Mouse (Mus musculus): ENCODE measurements around the gene Nfib. TPM values are rescaled to one million over a fixed set of nuclear protein-coding genes. Genes with fewer than 3 reads are reported as not detected.
A peak's percentile ranks its signal among the peaks of the same experiment; 100 is the strongest.

Gene Nfib
- polyA plus RNA-seq, 1 experiment from 2014 or later, result 58.4 TPM

GRCm38 (mm10) chr4:82509771-82510170, 195.8 kb downstream of the Nfib start:
- Histone ChIP-seq H3K9ac (peak overlapping the region; percentile 96), H3K9me3 (replicated peaks) (no peaks in the 10 kb centered on the region), H3K4me2 (replicated peaks) (peak overlapping the region; percentile 95), H3K4me1 (peaks cover 38% of the 10 kb centered on the region), H3K27ac (peak overlapping the region; percentile 99), H3K36me3 (no peaks in the 10 kb centered on the region), H3K27me3 (no peaks in the 10 kb centered on the region), H3K4me3 (peak overlapping the region; percentile 73)
- ATAC-seq (ENCODE audit: low FRiP score), result no peak
- WGBS, result 25% methylated on average over 4 of the region's 4 CpGs

- Histone ChIP-seq H3K27ac (peak overlapping the region; percentile 99), H3K4me3 (peak overlapping the region; percentile 73), H3K27me3 (no peaks in the 10 kb centered on the region), H3K4me2 (replicated peaks) (peak overlapping the region; percentile 95), H3K9ac (peak overlapping the region; percentile 96), H3K4me1 (peaks cover 36% of the 10 kb centered on the region), H3K36me3 (no peaks in the 10 kb centered on the region), H3K9me3 (replicated peaks) (no peaks in the 10 kb centered on the region)
- ATAC-seq (ENCODE audit: low FRiP score), result no peak
- 12% methylated on average over 2 of the region's 2 CpGs for WGBS
Measured at GRCm38 (mm10) chr4:82509166-82509767, 196.3 kb downstream of the Nfib start.

DNA sequence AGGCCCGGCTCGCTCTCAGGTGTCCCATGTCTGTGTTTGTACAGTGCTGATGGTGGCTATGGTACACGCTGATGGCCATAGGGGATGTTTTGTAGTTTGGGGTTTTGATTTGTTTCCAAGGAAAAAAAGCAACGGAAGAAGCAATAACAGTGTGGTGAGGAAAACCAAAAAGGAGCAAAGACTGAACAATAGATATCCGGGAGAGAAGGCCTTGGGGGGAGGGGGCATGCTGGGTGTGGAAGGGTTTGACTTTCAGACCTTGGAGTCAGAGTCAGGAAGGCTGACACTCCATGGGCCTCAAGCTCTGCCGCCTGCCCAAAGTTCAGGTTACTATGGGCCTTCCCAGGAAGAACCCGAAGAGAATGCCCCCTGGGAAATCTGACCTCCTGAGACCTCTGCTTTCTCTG, 197.3 kb downstream of the Nfib start:
- H3K9me3 ChIP-seq (replicated peaks), result no peaks in the 10 kb centered on the region
- no peaks in the 10 kb centered on the region for H3K27me3 ChIP-seq
- no peak for ATAC-seq (ENCODE audit: low FRiP score)
- no peaks in the 10 kb centered on the region for H3K36me3 ChIP-seq
- peaks cover 38% of the 10 kb centered on the region for H3K4me1 ChIP-seq
- peak overlapping the region; percentile 73 for H3K4me3 ChIP-seq
- 6% methylated on average over 7 of the region's 7 CpGs for WGBS
- peak overlapping the region; percentile 99 for H3K27ac ChIP-seq
- H3K4me2 ChIP-seq (replicated peaks), result peak overlapping the region; percentile 95
- peak overlapping the region; percentile 96 for H3K9ac ChIP-seq

DNA sequence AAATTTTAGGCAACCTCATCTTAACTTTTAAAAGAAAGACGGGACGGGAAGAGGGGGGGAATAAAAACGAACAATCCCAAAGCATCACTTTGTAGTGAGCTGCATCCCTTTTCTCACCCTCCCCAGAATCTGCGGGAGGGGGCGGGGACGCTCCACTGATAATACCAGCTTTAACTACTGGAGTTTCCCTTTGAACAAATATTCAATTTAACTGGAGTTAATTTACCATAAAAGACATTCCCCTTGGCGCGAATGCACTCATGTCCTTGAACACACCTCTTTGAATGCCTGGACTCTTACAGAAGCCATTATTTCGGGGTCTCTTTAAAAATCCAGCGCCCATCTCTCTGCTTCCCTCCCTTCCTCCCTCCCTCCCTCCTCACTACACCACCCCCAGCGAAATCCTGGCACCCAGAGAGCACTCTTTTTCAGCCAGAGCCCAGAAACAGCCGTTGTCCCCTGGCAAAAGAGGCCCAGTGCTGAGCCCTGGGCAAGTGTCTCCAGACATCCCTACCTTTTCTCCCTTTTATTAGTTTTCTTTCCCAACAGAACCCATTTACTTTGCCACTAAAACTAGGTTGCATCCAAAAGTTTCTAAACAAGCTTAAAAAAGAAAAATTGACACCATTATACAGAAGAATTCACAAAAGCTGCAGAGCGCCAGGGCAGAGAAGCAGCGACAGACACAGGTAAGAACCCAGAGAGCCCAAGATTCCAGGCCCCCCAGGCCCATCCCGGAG, 197.8 kb downstream of the Nfib start:
- WGBS, result 5% methylated on average over 15 of the region's 15 CpGs
- Histone ChIP-seq H3K27me3 (no peaks in the 10 kb centered on the region), H3K4me1 (peaks cover 38% of the 10 kb centered on the region), H3K4me3 (peak overlapping the region; percentile 73), H3K36me3 (no peaks in the 10 kb centered on the region), H3K9ac (peak overlapping the region; percentile 96), H3K4me2 (replicated peaks) (peak overlapping the region; percentile 95), H3K9me3 (replicated peaks) (no peaks in the 10 kb centered on the region), H3K27ac (peak overlapping the region; percentile 99)
- no peak for ATAC-seq (ENCODE audit: low FRiP score)

DNA sequence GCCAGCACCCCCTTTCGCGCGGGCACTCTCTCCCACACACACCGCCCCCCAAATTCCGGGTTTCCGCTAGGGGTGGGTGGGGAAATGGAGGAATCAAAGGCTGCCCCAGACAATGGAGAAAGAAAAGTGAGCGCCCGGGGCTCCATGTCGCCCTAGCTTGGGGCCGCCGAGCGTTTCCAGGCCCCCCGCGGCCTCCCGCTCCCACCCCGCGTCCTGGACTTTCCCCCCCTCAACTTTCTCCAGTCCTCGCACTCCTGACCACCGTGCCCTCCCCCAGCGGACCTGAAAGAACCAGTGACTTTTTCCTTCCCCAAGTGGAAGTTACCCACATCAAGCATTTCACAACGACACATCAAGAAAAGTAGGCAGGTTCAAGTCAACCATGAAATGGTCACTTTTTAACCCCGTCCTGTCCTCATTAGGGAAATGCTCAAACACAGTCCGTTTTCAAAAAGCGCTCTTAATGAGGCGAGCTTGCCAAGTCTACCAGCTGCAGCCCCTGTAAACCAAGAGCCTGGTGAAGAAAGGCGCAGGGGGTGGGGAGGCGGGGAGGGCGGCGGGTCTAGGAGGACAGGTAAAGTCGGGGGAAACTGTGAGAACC, 198.7 kb downstream of the Nfib start:
- ATAC-seq (ENCODE audit: low FRiP score), result peak; percentile 75
- Histone ChIP-seq H3K9me3 (replicated peaks) (no peaks in the 10 kb centered on the region), H3K4me3 (peak overlapping the region; percentile 73), H3K4me1 (peaks cover 33% of the 10 kb centered on the region), H3K27ac (peak overlapping the region; percentile 99), H3K27me3 (no peaks in the 10 kb centered on the region), H3K4me2 (replicated peaks) (peak overlapping the region; percentile 95), H3K9ac (peak overlapping the region; percentile 96), H3K36me3 (no peaks in the 10 kb centered on the region)
- WGBS, result under 1% methylated on average over 25 of the region's 30 CpGs

DNA sequence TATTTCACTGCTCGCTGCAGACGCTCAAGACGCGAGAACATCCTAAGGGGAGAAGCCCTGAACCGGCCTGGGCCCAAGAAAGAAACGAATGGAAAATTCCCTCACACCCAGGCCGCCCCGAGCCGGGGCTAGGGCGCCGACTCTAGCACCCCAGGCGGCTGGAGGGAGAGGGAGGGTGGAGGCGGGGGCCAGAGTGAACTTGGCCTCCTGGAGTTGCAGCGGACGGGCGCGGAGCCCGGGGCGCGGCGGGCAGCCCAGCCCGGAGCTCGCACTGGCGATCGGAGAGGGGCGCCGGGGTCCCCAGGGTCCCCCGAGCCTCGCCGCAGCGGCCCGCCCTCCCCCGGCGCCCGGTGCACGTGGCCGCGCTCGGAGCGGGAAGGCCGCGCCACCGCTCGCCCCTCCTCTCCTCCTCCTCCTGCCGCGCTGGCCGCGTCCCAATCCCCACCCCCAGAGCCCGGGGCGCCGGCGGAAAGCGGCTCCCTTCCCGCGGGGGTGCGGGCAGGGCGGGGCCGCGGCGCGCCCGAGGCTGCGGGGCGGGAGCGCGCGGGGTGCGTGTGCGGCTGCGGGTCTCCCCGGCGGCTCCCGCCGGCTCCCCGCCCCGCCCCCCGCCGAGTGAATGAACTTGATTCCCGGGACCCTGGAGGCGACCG, 199.3 kb downstream of the Nfib start:
- 0% methylated on average over 35 of the region's 81 CpGs for WGBS
- H3K27me3 ChIP-seq, result no peaks in the 10 kb centered on the region
- peak; percentile 80 for ATAC-seq (ENCODE audit: low FRiP score)
- H3K4me3 ChIP-seq, result peak overlapping the region; percentile 73
- H3K4me2 ChIP-seq (replicated peaks), result peak overlapping the region; percentile 95
- H3K36me3 ChIP-seq, result no peaks in the 10 kb centered on the region
- H3K9me3 ChIP-seq (replicated peaks), result no peaks in the 10 kb centered on the region
- peak overlapping the region; percentile 99 for H3K27ac ChIP-seq
- H3K9ac ChIP-seq, result peak overlapping the region; percentile 96
- peaks cover 29% of the 10 kb centered on the region for H3K4me1 ChIP-seq

GRCm38 (mm10) chr4:82505121-82506031, 200.2 kb downstream of the Nfib start:
- peak overlapping the region; percentile 95 for H3K4me2 ChIP-seq (replicated peaks)
- H3K9me3 ChIP-seq (replicated peaks), result no peaks in the 10 kb centered on the region
- no peaks in the 10 kb centered on the region for H3K36me3 ChIP-seq
- H3K27me3 ChIP-seq, result no peaks in the 10 kb centered on the region
- H3K9ac ChIP-seq, result peak overlapping the region; percentile 96
- ATAC-seq (ENCODE audit: low FRiP score), result peak; percentile 35
- under 1% methylated on average over 60 of the region's 72 CpGs for WGBS
- H3K4me3 ChIP-seq, result peak overlapping the region; percentile 73
- peaks cover 28% of the 10 kb centered on the region for H3K4me1 ChIP-seq
- H3K27ac ChIP-seq, result peak overlapping the region; percentile 99

DNA sequence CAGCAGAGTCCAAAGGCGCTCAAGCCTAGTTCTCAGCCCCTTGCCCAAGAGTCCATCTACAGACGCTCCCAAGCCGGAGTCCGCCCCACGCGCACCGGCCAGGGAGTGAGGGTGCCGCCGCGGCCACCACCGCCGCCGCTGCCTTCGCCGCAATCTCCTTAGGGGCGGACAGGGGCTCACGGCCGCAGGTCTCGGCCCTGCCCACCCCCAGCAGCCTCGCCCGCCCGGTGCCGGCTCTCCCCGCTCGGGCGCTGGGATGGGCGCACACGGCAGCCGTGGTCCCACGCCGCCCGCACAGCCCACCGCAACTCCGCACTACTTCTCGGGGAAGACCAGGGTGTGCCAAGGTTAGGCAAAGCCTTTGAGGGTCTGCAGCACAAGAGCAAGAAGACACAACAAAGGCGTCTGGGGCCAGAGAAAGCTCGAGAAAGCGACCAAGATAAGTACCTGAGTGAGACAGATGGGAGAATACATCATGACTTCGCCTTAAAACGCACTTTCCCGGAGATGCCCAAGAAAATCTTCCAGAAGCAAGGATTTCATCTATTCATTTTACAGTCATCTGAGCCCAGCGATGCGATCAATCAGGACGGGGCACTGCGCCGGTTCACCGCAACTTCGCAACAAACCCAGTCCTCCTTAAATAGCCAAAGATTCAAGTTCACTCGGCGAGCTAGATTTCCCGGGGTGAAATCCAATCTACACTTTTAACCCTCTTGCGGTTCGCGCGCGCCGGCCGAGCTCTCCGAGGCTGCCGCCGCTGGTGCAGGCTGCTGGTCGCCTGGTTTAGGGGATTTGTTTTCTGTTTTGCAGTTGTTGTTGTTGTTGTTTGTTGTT, 201.0 kb downstream of the Nfib start:
- Histone ChIP-seq H3K9me3 (replicated peaks) (no peaks in the 10 kb centered on the region), H3K4me2 (replicated peaks) (peak overlapping the region; percentile 95), H3K4me1 (peaks cover 32% of the 10 kb centered on the region), H3K36me3 (no peaks in the 10 kb centered on the region), H3K4me3 (peak overlapping the region; percentile 73), H3K9ac (peak overlapping the region; percentile 96), H3K27ac (peak overlapping the region; percentile 99), H3K27me3 (no peaks in the 10 kb centered on the region)
- ATAC-seq (ENCODE audit: low FRiP score), result no peak
- under 1% methylated on average over 56 of the region's 62 CpGs for WGBS

GRCm38 (mm10) chr4:82504015-82504283, 201.6 kb downstream of the Nfib start:
- H3K4me3 ChIP-seq, result peak overlapping the region; percentile 73
- H3K9me3 ChIP-seq (replicated peaks), result no peaks in the 10 kb centered on the region
- ATAC-seq (ENCODE audit: low FRiP score), result no peak
- H3K36me3 ChIP-seq, result no peaks in the 10 kb centered on the region
- under 1% methylated on average over 10 of the region's 10 CpGs for WGBS
- no peaks in the 10 kb centered on the region for H3K27me3 ChIP-seq
- H3K27ac ChIP-seq, result peak overlapping the region; percentile 99
- H3K4me1 ChIP-seq, result peaks cover 29% of the 10 kb centered on the region
- peak overlapping the region; percentile 96 for H3K9ac ChIP-seq
- H3K4me2 ChIP-seq (replicated peaks), result peak overlapping the region; percentile 95

- no peaks in the 10 kb centered on the region for H3K27me3 ChIP-seq
- H3K4me3 ChIP-seq, result peak overlapping the region; percentile 73
- 0 out of 2 replicates have a peak overlapping the region, but pooled peaks have one; percentile 99 for H3K27ac ChIP-seq
- peak overlapping the region; percentile 95 for H3K4me2 ChIP-seq (replicated peaks)
- 19% methylated on average over 8 of the region's 8 CpGs for WGBS
- no peak for ATAC-seq (ENCODE audit: low FRiP score)
- H3K9ac ChIP-seq, result peak overlapping the region; percentile 96
- H3K9me3 ChIP-seq (replicated peaks), result no peaks in the 10 kb centered on the region
- H3K36me3 ChIP-seq, result 0 out of 2 replicates have a peak, but pooled peaks cover under 1% of the 10 kb centered on the region
- H3K4me1 ChIP-seq, result peaks cover 28% of the 10 kb centered on the region
Measured at GRCm38 (mm10) chr4:82503274-82504014, 202.1 kb downstream of the Nfib start.
